Mouse (Mus musculus): Measurements from ENCODE around the gene Aprt.

GRCm38 (mm10) chr8:122568109-122568504 lies 8.6 kb downstream of the Aprt start:
- TF ChIP-seq CHD2 (IDR thresholded peaks at IDR 0.05; ENCODE audit: low read depth, low read length) (no peak), HCFC1 (IDR thresholded peaks at IDR 0.05; ENCODE audit: borderline replicate concordance, insufficient read depth, low read length) (no peak), MAFK (IDR thresholded peaks at IDR 0.05; ENCODE audit: insufficient read depth, low read depth, low read length) (no peak), ZC3H11A (IDR thresholded peaks at IDR 0.05; ENCODE audit: borderline replicate concordance, low read depth, low read length) (no peak)

Data from ES-E14 (cell line).